Mouse (Mus musculus) spleen, adult 2 months (tissue): ENCODE results near the gene Pmel. TPM values are rescaled to one million over a fixed set of nuclear protein-coding genes. Genes with fewer than 3 reads are reported as not detected.
"Not testable (repeated sequence)": the region's sequence is repeated elsewhere in the genome, so short reads cannot be mapped to it uniquely, and the experiment has no call there.

Experiments
- DNase-seq, 2 experiments: peaks; one replicate each; pipeline versions ENCODE4 v3.0.0 to v3.0.0-alpha.2; 2012 to 2021; ENCODE audit warnings: low spot score in 2 of 2, low read depth in 1 of 2
- H3K27ac ChIP-seq: fragments of 200-500 bp; 2 replicates; pipeline ENCODE4 v1.5.1; 2012; ENCODE audit warnings: low read length, inconsistent platforms; ENCODE audit not compliant: insufficient read depth
- H3K27me3 ChIP-seq: fragments of 200-500 bp; 2 replicates; pipeline ENCODE4 v1.6.1; 2012; ENCODE audit warnings: mild to moderate bottlenecking, moderate library complexity, low read length, inconsistent platforms; ENCODE audit not compliant: control insufficient read depth, insufficient read depth
- H3K36me3 ChIP-seq: fragments of 200-500 bp; 2 replicates; pipeline ENCODE4 v1.6.1; 2012; ENCODE audit warnings: mild to moderate bottlenecking, low read length, inconsistent platforms; ENCODE audit not compliant: control insufficient read depth, insufficient read depth
- H3K4me1 ChIP-seq: fragments of 200-500 bp; 2 replicates; pipeline ENCODE4 v1.6.1; 2011; ENCODE audit warnings: inconsistent platforms; ENCODE audit not compliant: control insufficient read depth, insufficient read depth, insufficient read length
- H3K4me3 ChIP-seq: fragments of 200-500 bp; 2 replicates; pipeline ENCODE4 v1.5.1; 2011; ENCODE audit warnings: mild to moderate bottlenecking, inconsistent platforms; ENCODE audit not compliant: insufficient read depth, insufficient read length; ENCODE audit errors: extremely low read depth
- CTCF ChIP-seq: fragments of 200-500 bp; IDR thresholded peaks from 2 replicates; pipeline ENCODE4 v1.5.1; 2011; ENCODE audit warnings: mild to moderate bottlenecking, inconsistent platforms; ENCODE audit not compliant: insufficient read depth, insufficient read length, insufficient replicate concordance; ENCODE audit errors: extremely low read depth
- POLR2A ChIP-seq: fragments of 200-500 bp; IDR thresholded peaks from 2 replicates; pipeline ENCODE4 v1.6.1; 2011; ENCODE audit warnings: low read depth, low read length, inconsistent platforms
- WGBS: fragments of 180-500 bp; shearing (Covaris S2); methylation state at CpG from one replicate; pipeline ENCODE4 v1.1.7; 2018; 5-methylcytosine and 5-hydroxymethylcytosine counted together
- polyA plus RNA-seq: library from polyadenylated mRNA; depleted of rRNA; stranded (reverse); fragments of >200 nt; gene quantifications from 2 replicates; pipeline ENCODE4 v1.2.3, GENCODE M21; 2012

Pmel gene
- polyA plus RNA-seq, 1 experiment = 9.3 TPM

GRCm38 (mm10) chr10:128702328-128703007 lies 1.5 kb upstream of the Pmel start:
- Histone ChIP-seq H3K4me3 (no peak overlapping the region), H3K36me3 (peaks cover 10% of the 10 kb centered on the region)

GRCm38 (mm10) chr10:128704491-128705316 lies 709 bp downstream of the Pmel start, which contains the start of gene Cdk2:
Gene Cdk2 (minus strand): TSS chr10:128705031.
- H3K4me1 ChIP-seq = peaks cover 3% of the 10 kb centered on the region; the same call in 1 of the 2 replicates
- under 1% methylated on average over 61 of the region's 62 CpGs for WGBS
- DNase-seq = peak; percentile 69 to 90
- peaks cover 8% of the 10 kb centered on the region for H3K36me3 ChIP-seq
- H3K4me3 ChIP-seq = peak within 1 kb of the TSS; percentile 90
- H3K27me3 ChIP-seq = no peaks in the 10 kb centered on the region
- peak within 1 kb of the TSS; percentile 86 for H3K27ac ChIP-seq
- no peak for TF ChIP-seq CTCF
- peak; percentile 66 for TF ChIP-seq POLR2A

More at GRCm38 (mm10) chr10:128702328-128703007, 1.5 kb upstream of the Pmel start:
- Histone ChIP-seq H3K4me1 (peaks cover 3% of the 10 kb centered on the region; the same call in 1 of the 2 replicates), H3K27ac (no peak overlapping the region), H3K27me3 (no peaks in the 10 kb centered on the region)
- TF ChIP-seq CTCF (no peak), POLR2A (no peak)
- 65% methylated on average over 6 of the region's 6 CpGs for WGBS
- DNase-seq = no peak

- peaks cover 3% of the 10 kb centered on the region; the same call in 1 of the 2 replicates for H3K4me1 ChIP-seq
- peaks cover 4% of the 10 kb centered on the region for H3K36me3 ChIP-seq
- WGBS = 19% methylated on average over 11 of the region's 11 CpGs
- TF ChIP-seq POLR2A = no peak
- TF ChIP-seq CTCF = no peak
- no peak for DNase-seq
- H3K4me3 ChIP-seq = peak overlapping the region; percentile 44
- H3K27me3 ChIP-seq = no peaks in the 10 kb centered on the region
- peak overlapping the region; percentile 17; the same call in 1 of the 2 replicates for H3K27ac ChIP-seq
Measured at GRCm38 (mm10) chr10:128705317-128705693, 1.3 kb downstream of the Pmel start.

- not testable (repeated sequence) for H3K4me3 ChIP-seq, H3K27ac ChIP-seq, H3K4me1 ChIP-seq, H3K27me3 ChIP-seq, DNase-seq, H3K36me3 ChIP-seq
- WGBS = 93% methylated on average over 7 of the region's 7 CpGs
Measured at GRCm38 (mm10) chr10:128711318-128711717, 7.3 kb downstream of the Pmel start.

- peaks cover 19% of the 10 kb centered on the region for H3K36me3 ChIP-seq
- peak; percentile 65 to 67 for DNase-seq
- TF ChIP-seq POLR2A (no peak), CTCF (no peak)
- peaks cover 9% of the 10 kb centered on the region; the same call in 1 of the 2 replicates for H3K4me1 ChIP-seq
- no peak overlapping the region for H3K4me3 ChIP-seq
- 35% methylated on average over 19 of the region's 19 CpGs for WGBS
- H3K27me3 ChIP-seq = no peaks in the 10 kb centered on the region
- no peak overlapping the region for H3K27ac ChIP-seq
Measured at GRCm38 (mm10) chr10:128715559-128716537, 11.9 kb downstream of the Pmel start.

- not testable (repeated sequence) for H3K4me1 ChIP-seq, DNase-seq, H3K4me3 ChIP-seq, H3K27me3 ChIP-seq, H3K27ac ChIP-seq
- 71% methylated on average over 4 of the region's 4 CpGs for WGBS
- H3K36me3 ChIP-seq = peaks cover 50% of the 10 kb centered on the region
Measured at GRCm38 (mm10) chr10:128725466-128725865, 21.5 kb downstream of the Pmel start.
